In the genomic region with DNA sequence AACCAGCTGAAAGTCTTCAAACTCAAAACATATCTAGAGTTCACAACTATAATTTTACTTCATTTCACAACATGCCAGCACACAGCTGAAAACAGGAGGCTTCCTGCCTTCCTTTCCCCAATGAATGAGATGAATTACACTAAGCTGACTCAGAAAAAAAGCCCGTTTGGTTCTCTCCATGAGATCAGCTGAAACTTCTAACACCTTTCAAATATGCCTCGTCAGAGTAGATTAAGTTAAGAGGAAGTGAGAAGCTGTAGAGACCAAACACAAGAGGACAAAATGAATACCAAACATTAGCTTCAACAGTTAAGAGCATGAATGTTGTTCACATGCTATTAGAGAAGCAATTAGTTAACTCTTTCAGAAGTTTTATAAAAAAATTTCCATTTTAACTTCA, we compare ENCODE assay signal across 9 mouse cellular contexts.
"Had no signal": no experiment of that assay in that cellular context is flagged by ENCODE, and none has a peak within 500 bp of the region (broad histone marks: within the 10 kb centered on the region; RNA-seq: fewer than 3 reads in every experiment).

No protein-coding gene starts in this region.

- H3K4me1 ChIP-seq: limb, embryonic 15.5 days; liver, embryonic 12.5 days; midbrain, embryonic 13.5 days had no signal

- DNase-seq: kidney, adult 18-20 months; kidney, postnatal 36 days; lung, postnatal 36 days; right cerebral cortex, postnatal 14 days; thymus, postnatal 36 days had no signal

- H3K4me3 ChIP-seq: left cerebral cortex, adult 2 months; limb, embryonic 15.5 days; liver, embryonic 12.5 days; midbrain, embryonic 13.5 days had no signal

- H3K27ac ChIP-seq: left cerebral cortex, adult 2 months; limb, embryonic 15.5 days; liver, embryonic 12.5 days; midbrain, embryonic 13.5 days had no signal

- H3K27me3 ChIP-seq: limb, embryonic 15.5 days; liver, embryonic 12.5 days; midbrain, embryonic 13.5 days had no signal

- H3K9me3 ChIP-seq: limb, embryonic 15.5 days; liver, embryonic 12.5 days; midbrain, embryonic 13.5 days had no signal

- ATAC-seq: liver, embryonic 12.5 days; midbrain, embryonic 13.5 days had no signal
